Mouse (Mus musculus): ENCODE data around the gene Abcc5.

DNA sequence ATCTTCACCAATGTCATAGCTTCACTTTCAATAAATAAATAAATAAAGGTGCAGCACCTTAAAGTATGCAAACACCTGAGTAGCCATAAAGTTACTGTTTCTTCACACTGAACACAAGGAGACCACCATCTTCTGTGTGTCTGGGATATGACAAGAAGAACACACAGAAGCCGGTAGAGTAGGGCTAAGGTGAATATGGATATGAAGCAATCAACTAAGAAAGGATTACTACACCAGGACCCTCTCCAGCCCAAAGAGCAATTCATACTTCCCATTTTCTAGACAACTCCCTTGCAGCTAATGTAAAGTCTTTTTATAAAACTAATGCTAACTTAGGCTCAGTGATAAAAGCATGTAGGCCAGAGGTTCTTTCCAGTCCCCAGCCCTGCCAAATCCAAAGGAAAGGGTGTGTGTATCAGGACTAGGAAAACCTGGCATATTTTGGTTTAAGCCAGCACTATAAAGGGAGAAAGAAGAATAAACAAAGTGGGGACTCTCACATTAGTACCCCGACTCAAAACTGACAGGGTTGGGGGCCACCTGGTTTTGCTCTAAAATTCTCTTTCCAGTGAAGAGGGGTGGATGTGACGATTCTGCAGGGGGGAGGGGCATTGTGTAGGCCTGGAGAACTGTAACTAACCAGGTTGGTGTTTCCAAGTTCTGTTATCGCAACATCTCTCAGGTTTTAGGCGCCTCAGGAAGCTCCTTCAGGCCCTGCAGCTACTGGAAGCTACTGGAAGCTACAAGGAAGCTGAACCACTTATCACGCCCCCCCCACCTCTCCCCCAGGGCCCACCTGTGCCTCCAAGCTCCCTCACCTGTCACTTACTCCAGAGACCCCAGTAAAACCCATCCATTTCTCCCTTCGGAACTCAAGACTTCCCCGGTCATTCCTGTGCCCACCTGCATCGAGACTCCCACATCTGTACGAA, 1.2 kb downstream of the Abcc5 start:
- TF ChIP-seq CTCF (IDR thresholded peaks at IDR 0.05; ENCODE audit: low read depth, low read length), result no peak
- TF ChIP-seq POLR2A (IDR thresholded peaks at IDR 0.05; ENCODE audit: insufficient read depth, low read length), result no peak
